Mouse (Mus musculus) lung, postnatal 0 days (tissue): Measurements from ENCODE around the gene Gpd2.

Experiments
- CTCF ChIP-seq: IDR thresholded peaks from 2 replicates; pipeline ENCODE4 v1.5.1; 2016; ENCODE audit warnings: antibody characterized with exemption, mild to moderate bottlenecking
- EP300 ChIP-seq: IDR thresholded peaks from 2 replicates; pipeline ENCODE4 v1.6.1; 2016; ENCODE audit warnings: antibody characterized with exemption, mild to moderate bottlenecking, control low read depth

GRCm38 (mm10) chr2:57190884-57191283 is 46.6 kb upstream of the Gpd2 start:
- TF ChIP-seq EP300 = no peak
- TF ChIP-seq CTCF = no peak
